Mouse (Mus musculus) erythroblast, embryonic 14.5 days (primary cell): ENCODE data around the gene Sox9.

ENCODE experiments used
- GATA1 ChIP-seq: IDR thresholded peaks from 2 replicates; pipeline ENCODE4 v1.6.1; 2012; ENCODE audit warnings: low read length, inconsistent platforms, mixed read lengths
- TAL1 ChIP-seq: IDR thresholded peaks from 3 replicates; pipeline ENCODE4 v1.6.1; 2012; ENCODE audit warnings: low read length, inconsistent platforms, mixed read lengths

DNA sequence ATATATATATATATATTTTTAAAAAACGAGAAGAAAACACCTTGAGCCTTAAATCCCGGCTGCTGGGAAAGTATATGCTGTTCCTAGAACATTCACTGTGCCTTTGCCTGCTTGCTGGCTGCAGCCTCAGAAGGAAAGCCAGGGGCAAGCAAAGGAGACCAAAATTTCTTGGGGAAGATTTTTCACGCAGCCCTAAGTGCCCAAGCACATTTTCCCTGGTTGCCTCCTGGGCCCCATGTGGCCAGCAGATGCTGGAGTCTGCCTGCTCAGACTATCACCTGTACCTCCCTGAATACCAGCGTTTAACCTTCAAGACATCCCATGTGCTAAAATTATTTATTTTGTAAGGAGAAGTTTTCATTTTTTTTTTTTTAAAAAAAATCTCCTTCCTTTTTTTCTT, 4.4 kb downstream of the Sox9 start:
- no peak for TF ChIP-seq TAL1
- no peak for TF ChIP-seq GATA1
